Mouse (Mus musculus): ENCODE measurements around the gene Tcf20. TPM values are rescaled to one million over a fixed set of nuclear protein-coding genes. Genes with fewer than 3 reads are reported as not detected.

Gene Tcf20
- polyA plus RNA-seq, 1 experiment from 2014 or later, result 14.8 TPM

DNA sequence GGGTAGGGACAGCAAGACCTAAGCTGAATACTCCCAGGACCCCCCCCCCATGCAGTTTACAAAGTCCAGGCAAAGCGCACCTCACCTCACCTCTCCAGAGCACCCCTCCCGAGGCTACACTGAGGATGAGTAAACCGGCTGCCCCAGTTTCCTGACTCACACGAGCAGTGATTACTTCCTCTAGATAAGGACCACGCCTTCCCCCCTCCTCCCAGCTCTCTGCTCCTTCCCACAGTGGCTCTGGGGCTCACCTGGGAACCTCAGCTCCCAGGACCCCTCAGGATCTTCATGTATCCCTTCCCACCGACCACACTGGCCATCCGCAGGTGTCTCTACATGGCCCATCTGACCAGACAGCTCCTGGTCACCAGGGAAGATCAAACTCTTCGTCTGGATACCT lies 58.8 kb downstream of the Tcf20 start:
- 55% methylated on average over 8 of the region's 8 CpGs for WGBS
- Histone ChIP-seq H3K4me2 (replicated peaks; ENCODE audit: low read depth, low read length) (no peak overlapping the region), H3K27me3 (ENCODE audit: control insufficient read depth, insufficient read depth, low read length) (peaks cover 20% of the 10 kb centered on the region), H3K36me3 (ENCODE audit: control insufficient read depth, insufficient read depth, low read length) (no peaks in the 10 kb centered on the region), H3K9me3 (ENCODE audit: control insufficient read depth, low read length) (no peaks in the 10 kb centered on the region), H3K9ac (ENCODE audit: low read depth, low read length) (no peak overlapping the region), H3K4me1 (replicated peaks; ENCODE audit: control insufficient read depth, insufficient read depth, low read length) (peaks cover 26% of the 10 kb centered on the region), H3K4me3 (ENCODE audit: low read depth, low read length) (no peak overlapping the region), H3K27ac (ENCODE audit: low read depth, low read length) (no peak overlapping the region)
- DNase-seq (ENCODE audit: low spot score) (no peak), ATAC-seq (ENCODE audit: low FRiP score) (no peak)

DNA sequence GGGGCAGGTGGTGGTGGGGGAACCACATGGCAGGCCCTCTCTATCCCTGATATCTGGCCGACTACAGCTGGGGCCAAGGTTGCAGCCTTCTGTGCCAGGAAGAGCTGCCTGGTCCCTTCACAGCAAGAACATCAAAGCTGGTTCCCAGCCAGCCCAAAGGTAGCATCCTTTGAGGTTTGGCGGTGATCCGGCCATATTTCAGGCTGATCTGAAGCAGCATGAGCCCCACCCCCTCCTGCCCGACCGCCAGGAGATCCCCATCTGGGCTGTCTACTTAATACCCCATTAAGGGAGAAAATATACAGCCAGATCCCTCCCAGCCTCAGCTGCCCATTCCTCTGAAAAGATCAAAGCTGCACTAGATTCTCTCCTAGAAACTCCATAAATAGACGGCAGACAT lies 59.6 kb downstream of the Tcf20 start:
- H3K27ac ChIP-seq (ENCODE audit: low read depth, low read length), result peak overlapping the region; percentile 10; the same call in 1 of the 2 replicates
- peak; percentile 37 for DNase-seq (ENCODE audit: low spot score)
- H3K9me3 ChIP-seq (ENCODE audit: control insufficient read depth, low read length), result no peaks in the 10 kb centered on the region
- 41% methylated on average over 6 of the region's 6 CpGs for WGBS
- H3K36me3 ChIP-seq (ENCODE audit: control insufficient read depth, insufficient read depth, low read length), result no peaks in the 10 kb centered on the region
- peaks cover 21% of the 10 kb centered on the region for H3K27me3 ChIP-seq (ENCODE audit: control insufficient read depth, insufficient read depth, low read length)
- no peak overlapping the region for H3K9ac ChIP-seq (ENCODE audit: low read depth, low read length)
- H3K4me2 ChIP-seq (replicated peaks; ENCODE audit: low read depth, low read length), result no peak overlapping the region
- peaks cover 25% of the 10 kb centered on the region for H3K4me1 ChIP-seq (replicated peaks; ENCODE audit: control insufficient read depth, insufficient read depth, low read length)
- ATAC-seq (ENCODE audit: low FRiP score), result no peak
- H3K4me3 ChIP-seq (ENCODE audit: low read depth, low read length), result no peak overlapping the region

GRCm38 (mm10) chr15:82927057-82927456 lies 60.6 kb downstream of the Tcf20 start:
- H3K9ac ChIP-seq (ENCODE audit: low read depth, low read length), result no peak overlapping the region
- H3K4me3 ChIP-seq (ENCODE audit: low read depth, low read length), result no peak overlapping the region
- DNase-seq (ENCODE audit: low spot score) (no peak), ATAC-seq (ENCODE audit: low FRiP score) (no peak)
- WGBS, result 73% methylated on average over 5 of the region's 5 CpGs
- no peak overlapping the region for H3K4me2 ChIP-seq (replicated peaks; ENCODE audit: low read depth, low read length)
- no peaks in the 10 kb centered on the region for H3K36me3 ChIP-seq (ENCODE audit: control insufficient read depth, insufficient read depth, low read length)
- H3K27ac ChIP-seq (ENCODE audit: low read depth, low read length), result no peak overlapping the region
- peaks cover 23% of the 10 kb centered on the region for H3K27me3 ChIP-seq (ENCODE audit: control insufficient read depth, insufficient read depth, low read length)
- peaks cover 29% of the 10 kb centered on the region for H3K4me1 ChIP-seq (replicated peaks; ENCODE audit: control insufficient read depth, insufficient read depth, low read length)
- H3K9me3 ChIP-seq (ENCODE audit: control insufficient read depth, low read length), result no peaks in the 10 kb centered on the region

DNA sequence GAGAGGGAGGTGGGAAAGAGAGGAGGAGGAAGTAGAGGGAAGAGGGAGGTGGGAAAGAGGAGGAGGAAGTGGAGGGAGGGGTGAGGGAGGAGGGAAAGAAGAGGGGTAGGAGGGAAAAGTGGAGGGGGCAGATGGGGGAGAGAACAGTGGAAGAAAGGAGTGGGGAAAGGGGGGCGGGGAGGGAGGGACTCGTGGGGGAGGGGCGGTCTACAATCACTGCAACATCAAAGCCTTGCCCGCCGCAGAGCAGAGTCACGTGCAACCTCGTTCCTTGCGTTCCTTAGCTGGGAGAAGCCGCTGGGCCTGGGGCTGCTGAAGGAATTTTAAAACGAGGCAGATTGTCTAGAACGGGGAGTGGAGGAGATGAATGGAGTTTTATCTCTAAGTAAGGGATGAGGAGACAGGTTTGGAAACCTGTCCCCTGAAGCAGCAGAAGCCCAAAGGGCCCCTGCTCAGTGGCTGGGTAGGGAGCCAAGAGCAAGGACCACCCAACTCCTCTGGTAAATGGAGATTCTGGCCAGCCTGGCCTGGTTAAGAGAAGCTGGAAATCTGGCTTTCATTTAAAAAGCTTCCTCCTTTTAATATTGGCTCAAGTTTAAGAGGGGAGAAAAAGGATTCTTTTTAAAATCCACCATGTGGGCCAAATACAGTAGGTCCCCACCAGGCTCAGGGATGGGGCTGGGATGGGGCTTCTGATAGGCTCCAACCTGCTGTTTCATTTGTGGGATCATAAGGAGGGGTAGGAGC lies 62.8 kb downstream of the Tcf20 start:
- DNase-seq (ENCODE audit: low spot score), result peak; percentile 66
- Histone ChIP-seq H3K9me3 (ENCODE audit: control insufficient read depth, low read length) (no peaks in the 10 kb centered on the region), H3K4me2 (replicated peaks; ENCODE audit: low read depth, low read length) (no peak overlapping the region), H3K27me3 (ENCODE audit: control insufficient read depth, insufficient read depth, low read length) (peaks cover 23% of the 10 kb centered on the region), H3K4me3 (ENCODE audit: low read depth, low read length) (no peak overlapping the region), H3K4me1 (replicated peaks; ENCODE audit: control insufficient read depth, insufficient read depth, low read length) (peaks cover 35% of the 10 kb centered on the region), H3K9ac (ENCODE audit: low read depth, low read length) (no peak overlapping the region), H3K36me3 (ENCODE audit: control insufficient read depth, insufficient read depth, low read length) (no peaks in the 10 kb centered on the region), H3K27ac (ENCODE audit: low read depth, low read length) (0 out of 2 replicates have a peak overlapping the region, but pooled peaks have one; percentile 6)
- no peak for ATAC-seq (ENCODE audit: low FRiP score)
- WGBS, result 0% methylated on average over 10 of the region's 11 CpGs

DNA sequence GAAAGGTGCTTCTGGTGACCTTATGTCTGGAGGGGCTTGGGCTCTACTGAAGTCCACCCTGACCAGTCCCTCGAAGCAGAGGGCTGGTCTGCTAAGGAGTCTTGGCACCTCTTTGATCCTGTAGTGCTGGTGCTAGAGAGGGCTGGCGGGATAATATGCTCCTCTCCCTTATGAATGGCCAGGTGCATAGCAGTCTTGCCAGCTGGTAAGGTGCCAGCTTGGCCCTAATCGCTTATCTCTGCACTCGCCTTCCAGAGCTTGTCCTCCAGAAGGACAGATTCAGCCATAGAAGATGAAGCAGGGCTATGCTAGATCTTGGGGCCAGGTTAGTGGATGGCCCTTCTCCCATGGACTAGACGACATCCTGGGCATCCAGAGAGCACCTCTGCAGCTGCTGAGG lies 64.1 kb downstream of the Tcf20 start:
- Histone ChIP-seq H3K27ac (ENCODE audit: low read depth, low read length) (no peak overlapping the region), H3K9me3 (ENCODE audit: control insufficient read depth, low read length) (no peaks in the 10 kb centered on the region), H3K4me3 (ENCODE audit: low read depth, low read length) (no peak overlapping the region), H3K27me3 (ENCODE audit: control insufficient read depth, insufficient read depth, low read length) (peaks cover 24% of the 10 kb centered on the region), H3K36me3 (ENCODE audit: control insufficient read depth, insufficient read depth, low read length) (no peaks in the 10 kb centered on the region), H3K4me2 (replicated peaks; ENCODE audit: low read depth, low read length) (no peak overlapping the region), H3K4me1 (replicated peaks; ENCODE audit: control insufficient read depth, insufficient read depth, low read length) (peaks cover 29% of the 10 kb centered on the region), H3K9ac (ENCODE audit: low read depth, low read length) (no peak overlapping the region; the same call in 1 of the 2 replicates)
- DNase-seq (ENCODE audit: low spot score) (no peak), ATAC-seq (ENCODE audit: low FRiP score) (no peak)
- WGBS, result 65% methylated on average over 5 of the region's 5 CpGs

DNA sequence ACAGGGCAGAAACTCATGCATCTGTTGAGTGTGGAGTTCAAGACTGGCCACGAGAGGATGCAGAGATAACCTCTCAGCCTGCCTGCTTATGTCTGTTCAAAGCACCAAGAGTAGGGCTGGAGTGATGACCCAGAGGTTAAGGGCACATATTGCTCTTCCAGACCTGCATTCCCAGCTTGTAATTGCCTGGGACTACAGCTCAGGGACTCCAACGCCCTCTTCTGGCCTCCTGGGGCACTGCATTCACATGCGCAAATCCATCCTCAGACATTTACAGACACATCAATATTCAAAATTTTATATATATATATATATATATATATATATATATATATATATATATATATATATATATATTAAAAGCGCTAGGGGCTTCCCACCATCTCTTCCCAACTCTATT lies 64.9 kb downstream of the Tcf20 start:
- DNase-seq (ENCODE audit: low spot score) (no peak), ATAC-seq (ENCODE audit: low FRiP score) (no peak)
- no peaks in the 10 kb centered on the region for H3K36me3 ChIP-seq (ENCODE audit: control insufficient read depth, insufficient read depth, low read length)
- H3K4me2 ChIP-seq (replicated peaks; ENCODE audit: low read depth, low read length), result no peak overlapping the region
- no peak overlapping the region for H3K4me3 ChIP-seq (ENCODE audit: low read depth, low read length)
- WGBS, result 70% methylated on average over 4 of the region's 4 CpGs
- H3K27ac ChIP-seq (ENCODE audit: low read depth, low read length), result no peak overlapping the region
- peaks cover 28% of the 10 kb centered on the region for H3K4me1 ChIP-seq (replicated peaks; ENCODE audit: control insufficient read depth, insufficient read depth, low read length)
- H3K9me3 ChIP-seq (ENCODE audit: control insufficient read depth, low read length), result no peaks in the 10 kb centered on the region
- H3K27me3 ChIP-seq (ENCODE audit: control insufficient read depth, insufficient read depth, low read length), result peaks cover 22% of the 10 kb centered on the region
- 0 out of 2 replicates have a peak overlapping the region, but pooled peaks have one; percentile 15 for H3K9ac ChIP-seq (ENCODE audit: low read depth, low read length)

- WGBS, result 54% methylated on average over 12 of the region's 12 CpGs
- Histone ChIP-seq H3K36me3 (ENCODE audit: control insufficient read depth, insufficient read depth, low read length) (no peaks in the 10 kb centered on the region), H3K4me3 (ENCODE audit: low read depth, low read length) (no peak overlapping the region), H3K9me3 (ENCODE audit: control insufficient read depth, low read length) (no peaks in the 10 kb centered on the region), H3K4me2 (replicated peaks; ENCODE audit: low read depth, low read length) (no peak overlapping the region), H3K9ac (ENCODE audit: low read depth, low read length) (no peak overlapping the region), H3K27ac (ENCODE audit: low read depth, low read length) (no peak overlapping the region), H3K27me3 (ENCODE audit: control insufficient read depth, insufficient read depth, low read length) (peaks cover 22% of the 10 kb centered on the region), H3K4me1 (replicated peaks; ENCODE audit: control insufficient read depth, insufficient read depth, low read length) (peaks cover 31% of the 10 kb centered on the region)
- ATAC-seq (ENCODE audit: low FRiP score) (peak; percentile 38), DNase-seq (ENCODE audit: low spot score) (peak; percentile 48)
Observed at GRCm38 (mm10) chr15:82922052-82922451, 65.6 kb downstream of the Tcf20 start.

DNA sequence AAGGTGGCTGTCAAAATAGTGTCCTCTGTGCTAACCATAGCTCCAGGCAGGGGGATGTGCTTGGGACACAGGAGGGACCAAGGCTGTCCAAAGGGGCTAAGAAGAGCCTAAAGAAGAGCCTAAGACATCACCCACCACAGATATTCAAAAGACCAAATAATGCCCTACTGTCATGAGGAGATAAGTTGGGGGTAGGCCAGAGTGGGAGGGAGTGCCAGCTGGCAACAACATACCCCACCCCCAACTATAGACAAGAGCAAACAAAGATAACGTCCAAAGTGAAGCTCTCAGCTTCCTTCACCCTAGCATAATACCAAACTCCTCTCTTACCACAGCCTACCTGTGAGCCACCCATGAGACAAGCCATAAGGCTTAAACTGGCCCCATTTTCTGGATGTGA lies 66.1 kb downstream of the Tcf20 start:
- no peak overlapping the region for H3K9ac ChIP-seq (ENCODE audit: low read depth, low read length)

DNA sequence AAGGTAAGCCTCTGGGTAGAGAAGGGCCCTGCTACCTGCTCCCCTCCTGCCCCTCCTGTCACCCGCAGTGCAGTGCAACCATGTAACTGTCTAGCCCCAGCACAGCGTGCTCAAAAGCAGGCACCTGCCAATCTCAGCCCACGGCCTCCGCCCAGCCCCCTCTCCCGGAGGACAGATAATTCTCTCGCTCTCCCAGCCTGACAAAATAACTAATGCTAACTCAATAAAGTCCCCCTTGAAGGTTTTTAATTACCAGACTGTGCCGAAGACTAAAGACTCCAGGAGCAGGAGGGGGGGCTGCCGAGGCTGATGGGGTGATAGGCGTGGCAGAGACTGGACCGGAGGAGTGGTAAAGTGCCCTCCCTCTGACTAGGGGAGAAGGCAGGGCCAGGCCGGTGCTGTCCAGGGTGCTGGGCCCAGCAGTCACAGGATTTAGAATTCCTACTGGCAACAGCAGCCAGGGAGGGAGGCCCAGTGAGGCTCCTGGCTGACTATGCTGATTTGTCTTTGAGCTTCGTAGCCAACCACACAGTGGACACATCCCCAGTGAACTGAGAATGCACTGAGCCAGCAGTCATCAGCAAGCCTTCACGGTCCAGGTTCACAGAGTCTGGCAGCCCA lies 66.7 kb downstream of the Tcf20 start:
- peak; percentile 65 for DNase-seq (ENCODE audit: low spot score)
- H3K36me3 ChIP-seq (ENCODE audit: control insufficient read depth, insufficient read depth, low read length), result no peaks in the 10 kb centered on the region
- H3K27ac ChIP-seq (ENCODE audit: low read depth, low read length), result no peak overlapping the region
- peaks cover 24% of the 10 kb centered on the region for H3K4me1 ChIP-seq (replicated peaks; ENCODE audit: control insufficient read depth, insufficient read depth, low read length)
- H3K9me3 ChIP-seq (ENCODE audit: control insufficient read depth, low read length), result no peaks in the 10 kb centered on the region
- H3K9ac ChIP-seq (ENCODE audit: low read depth, low read length), result no peak overlapping the region
- WGBS, result 8% methylated on average over 13 of the region's 13 CpGs
- H3K27me3 ChIP-seq (ENCODE audit: control insufficient read depth, insufficient read depth, low read length), result peaks cover 21% of the 10 kb centered on the region
- peak; percentile 42; the same call in 1 of the 2 replicates for ATAC-seq (ENCODE audit: low FRiP score)
- H3K4me2 ChIP-seq (replicated peaks; ENCODE audit: low read depth, low read length), result no peak overlapping the region
- no peak overlapping the region for H3K4me3 ChIP-seq (ENCODE audit: low read depth, low read length)

More for the DNA sequence above, 66.1 kb downstream of the Tcf20 start:
- H3K36me3 ChIP-seq (ENCODE audit: control insufficient read depth, insufficient read depth, low read length), result no peaks in the 10 kb centered on the region
- no peak overlapping the region for H3K4me3 ChIP-seq (ENCODE audit: low read depth, low read length)
- ATAC-seq (ENCODE audit: low FRiP score) (no peak), DNase-seq (ENCODE audit: low spot score) (no peak)
- no peaks in the 10 kb centered on the region for H3K9me3 ChIP-seq (ENCODE audit: control insufficient read depth, low read length)
- H3K27ac ChIP-seq (ENCODE audit: low read depth, low read length), result no peak overlapping the region
- H3K4me1 ChIP-seq (replicated peaks; ENCODE audit: control insufficient read depth, insufficient read depth, low read length), result peaks cover 26% of the 10 kb centered on the region
- H3K4me2 ChIP-seq (replicated peaks; ENCODE audit: low read depth, low read length), result no peak overlapping the region
- peaks cover 22% of the 10 kb centered on the region for H3K27me3 ChIP-seq (ENCODE audit: control insufficient read depth, insufficient read depth, low read length)
- 58% methylated on average over 1 of the region's 1 CpGs for WGBS

Data from hindbrain, embryonic 11.5 days (tissue).